Mouse (Mus musculus) limb, embryonic 14.5 days (tissue): ENCODE measurements around the gene Tmc6. TPM values are rescaled to one million over a fixed set of nuclear protein-coding genes. Genes with fewer than 3 reads are reported as not detected.
A peak's percentile ranks its signal among the peaks of the same experiment; 100 is the strongest.

Source experiments
- ATAC-seq: fragments of 200-750 bp; cut with Nextera tagmentation; 2 replicates; pipeline ENCODE4 v1.8.0; 2017; ENCODE audit warnings: low read depth, moderate number of reproducible peaks, moderate TSS enrichment; ENCODE audit not compliant: low FRiP score
- DNase-seq: peaks from one replicate; pipeline ENCODE4 v3.0.0-alpha.2; 2015; ENCODE audit warnings: low spot score
- H3K27ac ChIP-seq: fragments of 300-500 bp; sonication (generic); replicated peaks from 2 replicates; pipeline ENCODE4 v1.5.1; 2014; ENCODE audit warnings: low read depth, mild to moderate bottlenecking, low read length, moderate library complexity, mixed read lengths
- H3K27me3 ChIP-seq: fragments of 300-500 bp; sonication (generic); 2 replicates; pipeline ENCODE4 v1.6.1; 2014; ENCODE audit warnings: low read length, mixed read lengths; ENCODE audit not compliant: control insufficient read depth, insufficient read depth
- H3K36me3 ChIP-seq: fragments of 300-500 bp; sonication (generic); 2 replicates; pipeline ENCODE4 v1.6.1; 2014; ENCODE audit warnings: mild to moderate bottlenecking, low read length, moderate library complexity, mixed read lengths; ENCODE audit not compliant: control insufficient read depth, insufficient read depth
- H3K4me1 ChIP-seq: fragments of 300-500 bp; sonication (generic); 2 replicates; pipeline ENCODE4 v1.6.1; 2014; ENCODE audit warnings: antibody characterized with exemption, low read length, mixed read lengths; ENCODE audit not compliant: control insufficient read depth, insufficient read depth
- H3K4me2 ChIP-seq: fragments of 300-500 bp; sonication (generic); replicated peaks from 2 replicates; pipeline ENCODE4 v1.6.1; 2014; ENCODE audit warnings: low read depth, mild to moderate bottlenecking, low read length, moderate library complexity; ENCODE audit not compliant: severe bottlenecking
- H3K4me3 ChIP-seq: fragments of 300-500 bp; sonication (generic); replicated peaks from 2 replicates; pipeline ENCODE4 v1.5.1; 2014; ENCODE audit warnings: low read length
- H3K9ac ChIP-seq: fragments of 300-500 bp; sonication (generic); 2 replicates; pipeline ENCODE4 v1.6.1; 2014; ENCODE audit warnings: mild to moderate bottlenecking, low read depth, low read length, moderate library complexity; ENCODE audit not compliant: severe bottlenecking
- H3K9me3 ChIP-seq: fragments of 300-500 bp; sonication (generic); 2 replicates; pipeline ENCODE4 v1.6.1; 2016; ENCODE audit warnings: low read length; ENCODE audit not compliant: control insufficient read depth
- POLR2A ChIP-seq: fragments of 200-500 bp; IDR thresholded peaks from 2 replicates; pipeline ENCODE4 v1.8.0; 2012; ENCODE audit warnings: inconsistent platforms, mild to moderate bottlenecking, moderate library complexity, borderline replicate concordance; ENCODE audit not compliant: insufficient read depth, insufficient read length; ENCODE audit errors: extremely low read depth
- WGBS: fragments of 180-500 bp; shearing (Covaris S2); extraction: QIAGEN DNeasy Blood & Tissue Kit; methylation state at CpG from one replicate; pipeline ENCODE4 v1.1.7; 2014; 5-methylcytosine and 5-hydroxymethylcytosine counted together
- polyA plus RNA-seq, 2 experiments: library from polyadenylated mRNA; depleted of rRNA in 1 of 2; stranded (reverse) in 1 of 2; unstranded in 1 of 2; fragments of >200 nt; fragmentation: Nextera tagmentation in 1 of 2; extraction: Ambion mirVana in 1 of 2; gene quantifications; 2 replicates each; pipeline versions ENCODE4 v1.2.1 to v1.2.3; 2012 to 2014

Gene Tmc6
- polyA plus RNA-seq, 2 experiments = 19.0 to 28.2 TPM

- ATAC-seq (no peak), DNase-seq (no peak)
- no peaks in the 10 kb centered on the region for H3K9me3 ChIP-seq
- no peak for TF ChIP-seq POLR2A
- no peaks in the 10 kb centered on the region for H3K27me3 ChIP-seq
- H3K4me3 ChIP-seq = no peak overlapping the region
- no peak overlapping the region for H3K27ac ChIP-seq
- WGBS = 94% methylated on average over 7 of the region's 7 CpGs
- H3K4me1 ChIP-seq = peaks cover 11% of the 10 kb centered on the region
- H3K36me3 ChIP-seq = peaks cover 36% of the 10 kb centered on the region
- H3K9ac ChIP-seq = no peak overlapping the region
- H3K4me2 ChIP-seq = no peak overlapping the region
Measured at GRCm38 (mm10) chr11:117731470-117731869, 50.5 kb downstream of the Tmc6 start.

- Histone ChIP-seq H3K9ac (no peak overlapping the region), H3K36me3 (peaks cover 30% of the 10 kb centered on the region), H3K27me3 (no peaks in the 10 kb centered on the region), H3K4me1 (peaks cover 11% of the 10 kb centered on the region), H3K9me3 (no peaks in the 10 kb centered on the region), H3K4me3 (no peak overlapping the region), H3K27ac (no peak overlapping the region), H3K4me2 (no peak overlapping the region)
- no peak for ATAC-seq
- 65% methylated on average over 4 of the region's 4 CpGs for WGBS
- no peak for TF ChIP-seq POLR2A
- DNase-seq = no peak
Measured at GRCm38 (mm10) chr11:117730490-117730838, 51.5 kb downstream of the Tmc6 start.

GRCm38 (mm10) chr11:117729798-117730489, 52.1 kb downstream of the Tmc6 start:
- H3K9ac ChIP-seq = no peak overlapping the region
- no peaks in the 10 kb centered on the region for H3K9me3 ChIP-seq
- WGBS = 81% methylated on average over 7 of the region's 7 CpGs

GRCm38 (mm10) chr11:117729341-117729740, 52.7 kb downstream of the Tmc6 start:
- Histone ChIP-seq H3K27ac (no peak overlapping the region; the same call in 1 of the 2 replicates), H3K9me3 (no peaks in the 10 kb centered on the region), H3K4me2 (no peak overlapping the region), H3K27me3 (no peaks in the 10 kb centered on the region), H3K4me3 (no peak overlapping the region), H3K9ac (no peak overlapping the region), H3K4me1 (peaks cover 11% of the 10 kb centered on the region), H3K36me3 (peaks cover 23% of the 10 kb centered on the region)
- DNase-seq = no peak
- no peak for ATAC-seq
- WGBS = 68% methylated on average over 3 of the region's 3 CpGs
- no peak for TF ChIP-seq POLR2A

More at GRCm38 (mm10) chr11:117729798-117730489, 52.1 kb downstream of the Tmc6 start:
- Histone ChIP-seq H3K4me3 (no peak overlapping the region), H3K27me3 (no peaks in the 10 kb centered on the region), H3K4me1 (peaks cover 11% of the 10 kb centered on the region), H3K4me2 (no peak overlapping the region), H3K27ac (no peak overlapping the region; the same call in 1 of the 2 replicates), H3K36me3 (peaks cover 27% of the 10 kb centered on the region)
- peak; percentile 21; the same call in 1 of the 2 replicates for ATAC-seq
- TF ChIP-seq POLR2A = no peak
- no peak for DNase-seq

GRCm38 (mm10) chr11:117728841-117729240, 53.2 kb downstream of the Tmc6 start:
- 73% methylated on average over 1 of the region's 1 CpGs for WGBS
- Histone ChIP-seq H3K4me1 (peaks cover 11% of the 10 kb centered on the region), H3K27me3 (no peaks in the 10 kb centered on the region), H3K4me2 (no peak overlapping the region), H3K36me3 (peaks cover 23% of the 10 kb centered on the region), H3K9me3 (no peaks in the 10 kb centered on the region), H3K27ac (0 out of 2 replicates have a peak overlapping the region, but pooled peaks have one; percentile 11), H3K4me3 (no peak overlapping the region), H3K9ac (no peak overlapping the region)
- DNase-seq (peak; percentile 77), ATAC-seq (peak; percentile 74; the same call in 1 of the 2 replicates)
- TF ChIP-seq POLR2A = no peak

- Histone ChIP-seq H3K36me3 (peaks cover 18% of the 10 kb centered on the region), H3K4me2 (no peak overlapping the region), H3K9ac (no peak overlapping the region), H3K9me3 (no peaks in the 10 kb centered on the region), H3K27ac (0 out of 2 replicates have a peak overlapping the region, but pooled peaks have one; percentile 11), H3K27me3 (no peaks in the 10 kb centered on the region), H3K4me3 (no peak overlapping the region), H3K4me1 (peaks cover 11% of the 10 kb centered on the region)
- no peak for ATAC-seq
- TF ChIP-seq POLR2A = no peak
- WGBS = 90% methylated on average over 5 of the region's 5 CpGs
- DNase-seq = no peak
Measured at GRCm38 (mm10) chr11:117728245-117728644, 53.8 kb downstream of the Tmc6 start.
